Mouse (Mus musculus) forebrain, embryonic 12.5 days (tissue): ENCODE measurements around the gene Nrxn3. TPM values are rescaled to one million over a fixed set of nuclear protein-coding genes. Genes with fewer than 3 reads are reported as not detected.

Experiments
- ATAC-seq: fragments of 200-750 bp; cut with Nextera tagmentation; 2 replicates; pipeline ENCODE4 v1.8.0; 2017; ENCODE audit warnings: moderate TSS enrichment; ENCODE audit not compliant: low FRiP score
- H3K27ac ChIP-seq: fragments of 300-500 bp; sonication (generic); 2 replicates; pipeline ENCODE4 v1.5.1; 2016; ENCODE audit warnings: mild to moderate bottlenecking
- H3K27me3 ChIP-seq: fragments of 300-500 bp; sonication (generic); 2 replicates; pipeline ENCODE4 v1.6.1; 2016; ENCODE audit warnings: mild to moderate bottlenecking
- H3K36me3 ChIP-seq: fragments of 300-500 bp; sonication (generic); replicated peaks from 2 replicates; pipeline ENCODE4 v1.6.1; 2016; ENCODE audit warnings: mild to moderate bottlenecking
- H3K4me1 ChIP-seq: fragments of 300-500 bp; sonication (generic); 2 replicates; pipeline ENCODE4 v1.6.1; 2016
- H3K4me2 ChIP-seq: fragments of 300-500 bp; sonication (generic); 2 replicates; pipeline ENCODE4 v1.6.1; 2016; ENCODE audit warnings: mild to moderate bottlenecking, moderate library complexity
- H3K4me3 ChIP-seq: fragments of 300-500 bp; sonication (generic); replicated peaks from 2 replicates; pipeline ENCODE4 v1.5.1; 2016; ENCODE audit warnings: mild to moderate bottlenecking
- H3K9ac ChIP-seq: fragments of 300-500 bp; sonication (generic); 2 replicates; pipeline ENCODE4 v1.6.1; 2016; ENCODE audit warnings: mild to moderate bottlenecking
- H3K9me3 ChIP-seq: fragments of 300-500 bp; sonication (generic); 2 replicates; pipeline ENCODE4 v1.6.1; 2016
- WGBS: fragments of 180-500 bp; shearing (Covaris S2); methylation state at CpG from one replicate; pipeline ENCODE4 v1.1.7; 2016; 5-methylcytosine and 5-hydroxymethylcytosine counted together
- polyA plus RNA-seq: library from polyadenylated mRNA; unstranded; fragments of >200 nt; fragmentation: Nextera tagmentation; extraction: Ambion mirVana; gene quantifications from 2 replicates; pipeline ENCODE4 v1.2.1, GENCODE M21; 2016

Nrxn3 gene
- polyA plus RNA-seq, 1 experiment from 2014 or later, result 62.2 TPM

DNA sequence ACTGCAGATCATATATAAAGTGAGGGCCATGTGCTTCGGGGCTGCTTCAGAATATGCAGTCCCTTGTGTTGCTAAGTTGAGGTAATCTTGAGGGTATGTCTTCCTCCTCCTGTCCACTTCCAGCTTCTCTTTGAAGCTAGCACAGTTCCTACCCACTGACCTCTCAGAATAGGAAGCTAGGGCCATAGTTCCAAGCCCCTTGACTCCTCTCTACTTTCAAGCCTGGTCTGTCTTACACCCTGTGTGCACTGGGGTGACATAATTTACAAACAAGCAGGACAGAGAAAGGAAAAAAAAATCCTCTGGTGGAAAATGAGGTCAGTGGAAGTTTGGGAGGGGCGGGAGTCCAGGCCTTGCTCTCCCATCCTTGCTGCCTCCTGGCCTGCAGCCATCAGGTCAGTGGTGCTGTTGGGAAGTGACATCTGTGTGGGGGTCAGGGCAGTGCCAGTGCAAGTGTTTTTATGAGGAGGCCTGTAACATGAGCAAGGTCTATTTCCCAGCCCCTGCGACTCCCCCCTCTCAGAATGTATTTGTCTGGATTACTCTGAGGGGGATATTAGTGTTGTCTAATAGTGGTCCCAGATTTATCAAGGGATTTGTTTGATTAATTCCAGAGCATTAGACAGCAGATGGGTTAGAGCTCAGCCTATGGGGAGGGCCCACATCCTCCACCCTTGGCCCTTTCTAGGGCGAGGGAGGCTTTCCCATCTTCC, 96.1 kb downstream of the Nrxn3 start:
- H3K4me1 ChIP-seq, result peaks cover 26% of the 10 kb centered on the region
- no peak overlapping the region for H3K9ac ChIP-seq
- no peak for ATAC-seq
- no peaks in the 10 kb centered on the region for H3K9me3 ChIP-seq
- no peak overlapping the region for H3K4me3 ChIP-seq
- no peak overlapping the region for H3K4me2 ChIP-seq
- 71% methylated on average over 4 of the region's 4 CpGs for WGBS
- no peak overlapping the region for H3K27ac ChIP-seq
- H3K36me3 ChIP-seq, result no peaks in the 10 kb centered on the region
- H3K27me3 ChIP-seq, result no peaks in the 10 kb centered on the region

DNA sequence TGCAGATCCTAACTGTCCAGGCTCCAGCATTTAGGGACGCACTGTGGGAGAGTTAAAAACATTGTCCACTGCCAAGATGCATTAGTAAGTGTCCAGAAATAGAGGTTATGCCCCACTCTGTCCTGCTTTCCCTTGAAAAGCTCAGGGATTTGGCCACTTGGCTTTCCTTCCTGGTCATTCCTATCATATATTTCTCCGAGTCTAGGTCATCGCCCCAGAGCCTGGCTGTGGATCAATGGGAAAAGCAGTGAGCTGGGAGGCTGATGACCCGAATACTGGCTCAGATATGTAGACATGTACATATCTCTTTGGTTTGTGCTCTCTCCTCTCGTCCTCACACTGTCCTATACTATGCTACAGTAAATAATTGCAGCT, 96.6 kb downstream of the Nrxn3 start:
- Histone ChIP-seq H3K4me1 (peaks cover 26% of the 10 kb centered on the region), H3K4me3 (no peak overlapping the region), H3K9me3 (no peaks in the 10 kb centered on the region), H3K27me3 (no peaks in the 10 kb centered on the region), H3K36me3 (no peaks in the 10 kb centered on the region), H3K9ac (no peak overlapping the region), H3K27ac (no peak overlapping the region), H3K4me2 (no peak overlapping the region)
- WGBS, result 62% methylated on average over 5 of the region's 5 CpGs
- no peak for ATAC-seq

DNA sequence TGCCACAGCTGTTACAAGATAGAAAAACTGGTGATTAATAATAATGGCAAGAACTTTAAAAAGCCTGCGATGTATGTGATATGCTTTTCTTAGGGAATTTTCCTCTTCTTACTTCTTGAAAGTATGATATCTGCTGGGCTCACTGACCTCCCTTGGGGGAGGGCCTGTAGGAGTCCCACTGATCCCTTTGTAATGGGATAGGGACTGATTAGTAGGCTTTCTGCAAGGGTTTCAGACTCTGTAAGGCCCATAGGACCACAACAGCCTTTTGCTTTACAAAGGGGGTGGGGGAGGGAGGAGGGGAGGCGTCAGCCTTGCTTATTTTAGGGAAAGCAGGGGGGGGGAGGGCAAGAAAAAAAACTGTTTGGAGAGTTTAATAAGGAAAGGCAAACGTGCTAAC, 97.5 kb downstream of the Nrxn3 start:
- 7% methylated on average over 3 of the region's 3 CpGs for WGBS
- no peak overlapping the region for H3K27ac ChIP-seq

DNA sequence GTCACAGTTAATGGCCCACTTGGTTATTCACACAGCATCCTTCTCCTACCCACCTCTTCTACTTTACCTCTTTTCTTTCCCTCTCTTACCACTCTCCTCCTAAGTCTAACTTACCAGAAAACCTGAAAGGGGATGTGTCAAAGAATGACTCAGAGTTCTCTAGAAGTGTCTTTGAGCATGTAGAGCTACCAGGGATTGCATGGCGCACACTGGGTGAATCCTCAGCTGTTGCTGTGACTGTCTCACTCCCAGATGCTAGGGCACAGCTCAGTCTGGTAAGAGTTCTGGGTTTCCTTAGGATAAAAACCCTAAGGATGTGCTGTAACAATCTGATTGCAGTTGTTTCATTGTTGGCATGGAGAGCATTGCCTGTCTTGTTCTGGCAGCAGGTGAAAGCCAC, 108.2 kb downstream of the Nrxn3 start:
- no peak overlapping the region for H3K27ac ChIP-seq
- H3K9ac ChIP-seq, result no peak overlapping the region
- WGBS, result 94% methylated on average over 1 of the region's 1 CpGs
- H3K4me2 ChIP-seq, result no peak overlapping the region
- ATAC-seq, result no peak
- no peaks in the 10 kb centered on the region for H3K9me3 ChIP-seq
- H3K27me3 ChIP-seq, result no peaks in the 10 kb centered on the region
- H3K4me1 ChIP-seq, result peaks cover 8% of the 10 kb centered on the region; the same call in 1 of the 2 replicates
- no peak overlapping the region for H3K4me3 ChIP-seq
- no peaks in the 10 kb centered on the region for H3K36me3 ChIP-seq

More for the DNA sequence above, 97.5 kb downstream of the Nrxn3 start:
- Histone ChIP-seq H3K4me3 (no peak overlapping the region), H3K9ac (no peak overlapping the region), H3K4me2 (no peak overlapping the region), H3K9me3 (no peaks in the 10 kb centered on the region), H3K36me3 (no peaks in the 10 kb centered on the region), H3K27me3 (no peaks in the 10 kb centered on the region), H3K4me1 (peaks cover 26% of the 10 kb centered on the region)
- no peak for ATAC-seq

DNA sequence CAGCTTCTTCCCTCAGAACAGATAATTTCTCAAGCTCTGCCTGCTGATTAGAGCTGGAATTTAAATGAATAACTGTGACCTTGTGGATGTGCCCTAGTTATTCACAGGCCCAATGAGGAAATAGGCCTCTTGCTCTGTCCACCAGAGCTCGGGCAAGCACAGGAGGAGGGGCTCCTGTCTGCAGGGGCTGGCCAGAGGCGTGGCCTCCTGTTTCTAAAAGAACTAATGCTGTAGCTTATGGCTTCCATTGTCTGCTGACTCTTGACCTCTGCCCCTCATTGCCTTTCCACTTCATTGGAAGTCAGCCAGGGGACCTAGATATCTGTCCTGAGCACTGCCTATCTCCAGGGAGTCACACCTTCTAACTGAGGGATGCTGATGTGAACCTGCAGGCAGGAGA, 113.1 kb downstream of the Nrxn3 start:
- 0 out of 2 replicates have a peak, but pooled peaks have one; percentile 49 for ATAC-seq
- Histone ChIP-seq H3K27me3 (no peaks in the 10 kb centered on the region), H3K4me2 (no peak overlapping the region), H3K9ac (no peak overlapping the region), H3K4me1 (peaks cover 9% of the 10 kb centered on the region; the same call in 1 of the 2 replicates), H3K4me3 (no peak overlapping the region), H3K36me3 (no peaks in the 10 kb centered on the region), H3K27ac (peak overlapping the region; percentile 42; the same call in 1 of the 2 replicates), H3K9me3 (no peaks in the 10 kb centered on the region)
- WGBS, result 5% methylated on average over 2 of the region's 2 CpGs

DNA sequence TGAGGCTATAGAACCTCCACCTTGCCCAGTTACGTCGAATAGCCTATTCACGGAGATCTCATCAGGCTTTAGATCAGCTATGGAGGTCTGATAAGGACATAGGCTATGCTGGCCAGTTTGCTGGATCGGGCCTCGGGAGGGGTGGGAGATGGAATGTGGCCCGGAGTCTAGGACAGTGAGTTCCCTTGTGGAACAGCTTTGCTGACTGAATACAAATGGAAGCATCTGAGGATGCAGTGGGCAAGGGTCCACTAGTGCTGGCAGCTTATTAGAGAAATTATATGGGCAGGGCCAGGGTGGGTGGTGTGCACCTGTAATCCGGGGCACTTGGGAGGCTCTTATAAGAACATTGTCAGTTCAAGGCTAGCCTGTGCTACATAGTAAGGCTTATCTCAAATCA, 117.0 kb downstream of the Nrxn3 start:
- 92% methylated on average over 7 of the region's 7 CpGs for WGBS
- no peak overlapping the region for H3K4me2 ChIP-seq
- no peak overlapping the region for H3K4me3 ChIP-seq
- H3K27me3 ChIP-seq, result no peaks in the 10 kb centered on the region
- peaks cover 9% of the 10 kb centered on the region; the same call in 1 of the 2 replicates for H3K4me1 ChIP-seq
- no peak overlapping the region for H3K9ac ChIP-seq
- no peaks in the 10 kb centered on the region for H3K9me3 ChIP-seq
- H3K27ac ChIP-seq, result no peak overlapping the region
- no peaks in the 10 kb centered on the region for H3K36me3 ChIP-seq
- no peak for ATAC-seq

DNA sequence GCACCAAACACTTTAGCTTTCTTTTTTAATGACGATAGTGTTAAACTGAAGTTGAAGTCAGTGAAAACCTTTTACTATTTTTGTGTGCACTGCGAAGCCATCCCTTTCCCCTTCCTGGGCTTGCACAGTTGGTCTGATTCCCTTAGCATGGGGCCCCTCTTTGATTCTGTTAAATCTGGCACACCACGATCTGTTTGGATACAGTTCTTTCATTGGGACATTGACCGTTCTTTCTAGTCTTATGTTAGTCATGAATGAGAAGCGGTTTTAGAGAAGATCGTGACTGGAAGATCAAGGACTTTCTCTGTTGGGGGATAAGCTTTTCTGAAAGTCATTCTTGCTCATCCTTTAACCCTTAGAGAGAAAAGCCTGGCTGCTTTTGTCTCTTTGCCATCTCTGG, 118.7 kb downstream of the Nrxn3 start:
- Histone ChIP-seq H3K9ac (no peak overlapping the region), H3K4me2 (no peak overlapping the region), H3K27ac (no peak overlapping the region), H3K36me3 (no peaks in the 10 kb centered on the region), H3K4me3 (no peak overlapping the region), H3K9me3 (no peaks in the 10 kb centered on the region), H3K4me1 (no peaks in the 10 kb centered on the region), H3K27me3 (no peaks in the 10 kb centered on the region)
- no peak for ATAC-seq
- WGBS, result 85% methylated on average over 6 of the region's 6 CpGs

DNA sequence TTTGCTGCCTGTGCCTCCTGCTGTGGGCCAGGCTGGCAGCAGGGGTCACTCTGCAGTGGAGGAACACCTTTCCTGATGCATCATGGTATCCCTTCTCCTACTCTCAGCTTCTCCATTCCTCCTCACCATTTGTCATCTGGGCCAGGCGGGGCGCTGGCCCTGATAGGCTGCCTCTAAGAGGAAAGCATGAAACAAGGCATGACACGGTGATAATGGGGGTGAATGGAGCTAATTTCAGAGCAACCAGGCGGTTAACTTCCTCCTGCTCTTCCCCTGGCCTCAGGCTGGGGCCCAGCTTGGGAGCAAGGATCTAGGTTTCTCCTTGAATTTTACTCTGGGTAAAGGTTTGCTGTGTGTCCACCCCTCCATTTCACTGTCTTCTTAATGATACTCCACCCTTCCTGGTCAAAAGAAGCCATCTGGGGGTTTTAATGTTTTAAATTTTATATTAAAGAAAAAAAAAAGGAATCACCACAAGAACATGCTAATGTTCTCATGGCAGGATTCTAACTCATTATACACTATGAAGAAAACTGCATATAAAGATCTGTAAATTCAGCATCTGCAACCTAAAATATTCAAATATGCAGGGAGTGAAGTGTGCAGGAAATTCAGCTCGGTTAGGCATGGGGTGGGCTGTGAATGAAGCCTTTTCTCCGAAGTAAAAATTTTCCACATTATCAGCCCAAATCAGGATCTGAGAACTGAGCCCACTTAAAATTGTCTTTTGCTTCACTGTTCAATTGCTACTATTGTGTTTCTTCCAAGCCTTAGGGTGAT, 127.9 kb downstream of the Nrxn3 start:
- H3K36me3 ChIP-seq, result no peaks in the 10 kb centered on the region
- no peak overlapping the region for H3K27ac ChIP-seq
- no peak overlapping the region for H3K9ac ChIP-seq
- H3K4me3 ChIP-seq, result no peak overlapping the region
- no peaks in the 10 kb centered on the region for H3K9me3 ChIP-seq
- no peaks in the 10 kb centered on the region for H3K27me3 ChIP-seq
- 47% methylated on average over 6 of the region's 6 CpGs for WGBS
- no peak overlapping the region for H3K4me2 ChIP-seq
- ATAC-seq, result 0 out of 2 replicates have a peak, but pooled peaks have one; percentile 51
- peaks cover 17% of the 10 kb centered on the region for H3K4me1 ChIP-seq

DNA sequence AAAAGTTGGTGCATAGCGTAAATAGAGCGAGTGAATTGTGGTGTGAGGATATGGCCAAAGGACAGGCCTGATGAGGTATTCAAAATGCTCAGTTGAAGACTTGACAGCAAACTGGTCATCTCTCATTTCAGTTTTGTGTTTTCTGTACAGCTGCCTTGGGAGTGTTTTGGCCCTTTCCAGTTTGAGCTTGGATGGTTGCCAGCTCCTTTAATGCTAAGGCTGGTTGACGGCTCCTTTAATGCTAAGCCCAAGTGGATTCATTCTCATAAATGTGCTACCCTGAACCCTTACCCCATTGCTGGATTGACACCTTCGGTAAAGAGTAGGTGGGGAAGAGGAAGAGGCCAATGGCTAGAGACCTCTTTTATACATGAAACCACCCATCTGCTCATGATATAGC, 131.4 kb downstream of the Nrxn3 start:
- H3K27me3 ChIP-seq, result no peaks in the 10 kb centered on the region

DNA sequence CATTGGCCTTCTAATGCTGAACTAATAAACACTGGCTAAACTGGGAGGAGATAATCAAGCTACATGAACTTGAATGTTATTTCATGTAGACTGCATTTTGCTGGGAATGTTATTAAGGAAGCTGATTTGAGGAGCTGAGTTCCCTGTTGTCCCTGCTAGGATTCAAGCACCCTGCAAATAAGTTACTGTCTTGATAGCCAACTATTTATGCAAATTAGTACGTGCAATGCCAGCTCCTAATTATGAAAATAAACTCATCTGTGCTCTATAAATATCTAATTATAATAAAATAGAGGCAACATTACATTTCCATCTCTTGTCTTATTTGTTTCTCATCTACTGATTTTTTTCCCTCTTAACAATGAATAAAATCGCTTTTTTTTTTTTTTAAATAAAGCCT, 135.0 kb downstream of the Nrxn3 start:
- 64% methylated on average over 2 of the region's 2 CpGs for WGBS
- Histone ChIP-seq H3K27me3 (no peaks in the 10 kb centered on the region; the same call in 1 of the 2 replicates), H3K36me3 (no peaks in the 10 kb centered on the region), H3K4me3 (no peak overlapping the region), H3K4me1 (peaks cover 18% of the 10 kb centered on the region), H3K9ac (no peak overlapping the region), H3K4me2 (no peak overlapping the region), H3K9me3 (no peaks in the 10 kb centered on the region), H3K27ac (no peak overlapping the region)
- no peak for ATAC-seq

More for the DNA sequence above, 131.4 kb downstream of the Nrxn3 start:
- no peaks in the 10 kb centered on the region for H3K9me3 ChIP-seq
- no peak overlapping the region for H3K4me2 ChIP-seq
- no peak overlapping the region for H3K27ac ChIP-seq
- peaks cover 13% of the 10 kb centered on the region for H3K4me1 ChIP-seq
- 64% methylated on average over 4 of the region's 4 CpGs for WGBS
- no peaks in the 10 kb centered on the region for H3K36me3 ChIP-seq
- ATAC-seq, result 0 out of 2 replicates have a peak, but pooled peaks have one; percentile 36
- H3K4me3 ChIP-seq, result no peak overlapping the region
- H3K9ac ChIP-seq, result no peak overlapping the region

DNA sequence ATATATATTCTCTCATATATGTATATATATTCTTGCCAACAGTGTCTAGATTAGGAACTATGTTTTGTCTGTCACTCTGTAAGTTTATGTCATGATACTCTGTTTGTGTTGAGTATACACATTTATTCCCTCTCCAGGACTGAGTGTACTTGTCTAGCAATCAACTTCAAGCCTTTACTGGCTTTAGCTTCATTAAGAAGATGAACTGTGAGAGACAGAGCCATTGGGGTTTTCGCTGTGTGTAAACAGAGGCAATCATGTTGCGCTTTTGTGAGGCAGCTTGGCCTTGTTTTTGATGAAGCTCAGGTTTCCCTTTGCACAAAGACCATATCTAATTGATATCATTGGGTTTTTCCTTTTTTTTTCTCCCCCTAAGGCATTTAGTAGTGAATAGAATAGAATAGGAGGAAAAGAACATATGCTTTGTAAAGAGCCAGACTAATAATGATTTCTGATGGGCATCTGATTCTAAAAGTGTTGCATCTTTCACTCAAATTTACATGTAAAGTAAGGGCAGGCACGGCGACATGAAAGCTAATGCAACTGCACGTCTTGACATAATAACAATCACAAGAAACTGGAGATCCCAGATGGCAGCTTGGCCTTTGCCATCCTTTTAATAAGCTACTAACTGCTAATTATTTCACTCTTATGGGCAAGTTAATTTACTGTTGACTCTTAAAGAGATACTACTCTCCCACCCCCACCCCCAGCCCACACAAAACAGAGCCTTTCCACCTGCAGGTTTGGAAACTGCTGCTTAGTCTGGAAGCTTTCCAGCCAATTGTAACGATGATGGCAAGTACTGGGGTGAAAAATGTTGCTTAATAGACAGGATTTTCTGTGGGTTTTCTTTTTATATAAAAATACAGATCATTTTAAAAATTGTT, 137.0 kb downstream of the Nrxn3 start:
- no peak overlapping the region for H3K9ac ChIP-seq
- 0 out of 2 replicates have a peak overlapping the region, but pooled peaks have one; percentile 1 for H3K4me2 ChIP-seq
- H3K27me3 ChIP-seq, result no peaks in the 10 kb centered on the region; the same call in 1 of the 2 replicates
- no peak overlapping the region for H3K4me3 ChIP-seq
- H3K27ac ChIP-seq, result peak overlapping the region; percentile 75
- whole genome bisulfite sequencing, result 15% methylated on average over 6 of the region's 6 CpGs
- peak; percentile 89 for ATAC-seq
- H3K36me3 ChIP-seq, result no peaks in the 10 kb centered on the region
- no peaks in the 10 kb centered on the region for H3K9me3 ChIP-seq
- H3K4me1 ChIP-seq, result peaks cover 12% of the 10 kb centered on the region

DNA sequence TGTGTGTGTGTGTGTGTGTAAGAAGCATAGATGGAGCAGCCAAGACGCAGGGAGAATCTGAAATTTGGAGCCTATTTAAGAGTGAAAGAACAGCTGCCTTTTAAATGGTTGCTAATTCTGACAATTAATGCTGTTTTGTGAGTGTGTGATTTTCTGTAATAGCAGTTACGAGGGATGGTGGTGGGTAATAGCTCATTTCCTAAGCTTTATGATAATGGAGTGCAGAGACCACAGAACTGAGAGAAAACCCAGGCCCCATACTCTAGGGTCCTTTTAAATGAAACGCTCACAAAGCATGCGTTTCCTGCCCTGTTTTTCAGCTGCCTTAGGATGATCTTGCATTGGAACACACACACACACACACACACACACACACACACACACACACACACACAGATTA, 137.7 kb downstream of the Nrxn3 start:
- H3K27ac ChIP-seq, result peak overlapping the region; percentile 75

More for the DNA sequence above, 137.7 kb downstream of the Nrxn3 start:
- no peaks in the 10 kb centered on the region; the same call in 1 of the 2 replicates for H3K27me3 ChIP-seq
- H3K9ac ChIP-seq, result no peak overlapping the region
- peaks cover 12% of the 10 kb centered on the region for H3K4me1 ChIP-seq
- H3K4me2 ChIP-seq, result 0 out of 2 replicates have a peak overlapping the region, but pooled peaks have one; percentile 1
- ATAC-seq, result peak; percentile 76
- no peaks in the 10 kb centered on the region for H3K36me3 ChIP-seq
- no peak overlapping the region for H3K4me3 ChIP-seq
- WGBS, result 18% methylated on average over 4 of the region's 4 CpGs
- no peaks in the 10 kb centered on the region for H3K9me3 ChIP-seq
